Mouse (Mus musculus) forebrain, embryonic 15.5 days (tissue): ENCODE measurements around the gene Utp11. TPM values are rescaled to one million over a fixed set of nuclear protein-coding genes. Genes with fewer than 3 reads are reported as not detected.
"Not testable (repeated sequence)": the region's sequence is repeated elsewhere in the genome, so short reads cannot be mapped to it uniquely, and the experiment has no call there.

Experiments used
- ATAC-seq: fragments of 200-750 bp; cut with Nextera tagmentation; replicated peaks from 2 replicates; pipeline ENCODE4 v1.8.0; 2017; ENCODE audit warnings: mild to moderate bottlenecking, moderate TSS enrichment, moderate library complexity
- H3K27ac ChIP-seq: fragments of 300-500 bp; sonication (generic); replicated peaks from 2 replicates; pipeline ENCODE4 v1.5.1; 2015; ENCODE audit warnings: mild to moderate bottlenecking, inconsistent platforms
- H3K27me3 ChIP-seq: fragments of 300-500 bp; sonication (generic); 2 replicates; pipeline ENCODE4 v1.6.1; 2015; ENCODE audit warnings: inconsistent platforms
- H3K36me3 ChIP-seq: fragments of 300-500 bp; sonication (generic); 2 replicates; pipeline ENCODE4 v1.6.1; 2015; ENCODE audit warnings: mild to moderate bottlenecking, inconsistent platforms
- H3K4me1 ChIP-seq: fragments of 300-500 bp; sonication (generic); 2 replicates; pipeline ENCODE4 v1.6.1; 2015; ENCODE audit warnings: inconsistent platforms
- H3K4me2 ChIP-seq: fragments of 300-500 bp; sonication (generic); replicated peaks from 2 replicates; pipeline ENCODE4 v1.6.1; 2015; ENCODE audit warnings: mild to moderate bottlenecking, inconsistent platforms
- H3K4me3 ChIP-seq: fragments of 300-500 bp; sonication (generic); 2 replicates; pipeline ENCODE4 v1.5.1; 2015; ENCODE audit warnings: mild to moderate bottlenecking, inconsistent platforms
- H3K9ac ChIP-seq: fragments of 300-500 bp; sonication (generic); replicated peaks from 2 replicates; pipeline ENCODE4 v1.6.1; 2015; ENCODE audit warnings: mild to moderate bottlenecking, inconsistent platforms
- H3K9me3 ChIP-seq: fragments of 300-500 bp; sonication (generic); 2 replicates; pipeline ENCODE4 v1.6.1; 2016; ENCODE audit warnings: inconsistent platforms
- WGBS: fragments of 180-500 bp; shearing (Covaris S2); methylation state at CpG from one replicate; pipeline ENCODE4 v1.1.7; 2015; ENCODE audit warnings: mixed read lengths; 5-methylcytosine and 5-hydroxymethylcytosine counted together
- polyA plus RNA-seq: library from polyadenylated mRNA; unstranded; fragments of >200 nt; fragmentation: Nextera tagmentation; extraction: Ambion mirVana; gene quantifications from 2 replicates; pipeline ENCODE4 v1.2.1, GENCODE M21; 2015

The Utp11 gene
- 44.4 and 46.0 TPM in 2 replicates for polyA plus RNA-seq

DNA sequence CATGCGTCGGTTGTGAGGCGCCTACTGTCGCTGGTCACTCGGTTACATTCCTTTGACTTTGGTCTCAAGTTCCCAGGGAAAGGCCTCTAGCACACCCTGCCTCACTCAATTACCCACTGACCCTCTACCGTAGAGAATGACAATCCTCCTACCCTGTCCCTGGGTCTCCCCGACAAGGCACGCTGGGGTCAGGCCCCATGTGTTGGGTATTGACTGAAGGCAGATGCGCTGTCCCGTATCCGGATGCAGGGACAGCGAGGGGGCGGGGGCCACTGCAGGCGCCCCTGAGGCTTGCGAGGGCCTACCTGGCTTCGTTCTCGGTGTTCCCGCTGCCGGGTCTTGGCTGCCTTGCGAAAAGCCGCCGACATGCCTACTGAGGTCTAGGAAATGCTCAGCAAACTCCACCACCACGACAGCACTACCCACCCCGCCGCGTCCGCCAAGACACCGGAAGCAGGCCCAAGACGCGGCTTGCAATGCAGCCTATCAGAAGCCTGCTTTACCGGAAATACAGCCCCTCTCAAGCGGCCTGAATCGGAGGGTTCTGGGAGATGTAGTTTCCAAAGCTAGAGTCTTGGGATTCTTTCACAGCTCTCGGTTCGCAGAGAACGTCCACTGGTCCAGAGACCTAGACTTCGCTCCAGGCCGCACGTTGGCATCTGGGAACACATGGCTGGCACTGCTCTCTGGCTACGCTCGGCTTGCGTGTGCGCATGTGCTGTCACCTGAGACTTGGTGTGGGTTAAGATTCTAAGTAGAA lies at the start of gene Utp11:
TSS of gene Utp11 (minus strand) at position 466 of the 760 bp plus-strand sequence.
- peaks cover 28% of the 10 kb centered on the region for H3K4me1 ChIP-seq
- H3K27ac ChIP-seq, result peak within 1 kb of the TSS; percentile 67
- no peaks in the 10 kb centered on the region for H3K9me3 ChIP-seq
- ATAC-seq, result peak; percentile 99
- H3K4me2 ChIP-seq, result peak within 1 kb of the TSS; percentile 61
- H3K9ac ChIP-seq, result peak within 1 kb of the TSS; percentile 91
- peaks cover 6% of the 10 kb centered on the region for H3K27me3 ChIP-seq
- peaks cover 3% of the 10 kb centered on the region; the same call in 1 of the 2 replicates for H3K36me3 ChIP-seq
- under 1% methylated on average over 43 of the region's 43 CpGs for WGBS
- peak within 1 kb of the TSS; percentile 94 for H3K4me3 ChIP-seq

DNA sequence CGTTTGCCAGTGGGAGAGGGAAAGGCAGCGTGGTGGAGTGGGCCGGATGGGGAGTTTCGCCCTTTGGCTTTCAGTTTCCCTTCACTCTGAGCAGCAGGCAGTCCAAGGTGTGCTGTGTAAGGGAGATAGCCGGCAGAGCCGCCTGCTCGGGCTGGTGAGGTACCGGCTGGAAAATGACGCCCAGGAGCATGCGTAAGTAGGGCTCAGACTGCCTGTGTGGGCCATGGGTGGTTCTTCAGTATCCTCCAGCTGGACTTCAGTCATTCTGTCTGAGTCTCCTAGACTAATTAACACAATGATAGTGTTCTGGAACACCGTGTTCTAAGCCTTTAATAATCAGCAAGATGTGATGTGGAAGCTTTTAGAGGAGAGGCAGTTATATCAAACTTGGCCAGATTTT lies 49.4 kb upstream of the Utp11 start:
- no peak overlapping the region for H3K27ac ChIP-seq
- peaks cover 15% of the 10 kb centered on the region for H3K4me1 ChIP-seq
- no peaks in the 10 kb centered on the region for H3K27me3 ChIP-seq
- WGBS, result 86% methylated on average over 11 of the region's 11 CpGs
- H3K4me3 ChIP-seq, result 0 out of 2 replicates have a peak overlapping the region, but pooled peaks have one; percentile 61
- no peak for ATAC-seq
- H3K36me3 ChIP-seq, result peaks cover 11% of the 10 kb centered on the region
- H3K4me2 ChIP-seq, result no peak overlapping the region
- H3K9me3 ChIP-seq, result no peaks in the 10 kb centered on the region
- H3K9ac ChIP-seq, result no peak overlapping the region

- Histone ChIP-seq H3K27me3 (no peaks in the 10 kb centered on the region), H3K27ac (no peak within 1 kb of the TSS), H3K9ac (peak within 1 kb of the TSS; percentile 69), H3K4me1 (peaks cover 15% of the 10 kb centered on the region), H3K36me3 (peaks cover 6% of the 10 kb centered on the region), H3K4me2 (peak within 1 kb of the TSS; percentile 53), H3K9me3 (no peaks in the 10 kb centered on the region), H3K4me3 (peak within 1 kb of the TSS; percentile 61)
- WGBS, result 15% methylated on average over 25 of the region's 25 CpGs
- peak; percentile 93 for ATAC-seq
These were observed 48.3 kb upstream of the Utp11 start, which contains the start of gene Inpp5b for GRCm38 (mm10) chr4:124741376-124742343. Gene Inpp5b (plus strand): TSS chr4:124741850.

- no peak overlapping the region for H3K9ac ChIP-seq
- H3K4me3 ChIP-seq, result no peak overlapping the region
- no peaks in the 10 kb centered on the region; the same call in 1 of the 2 replicates for H3K36me3 ChIP-seq
- H3K27me3 ChIP-seq, result no peaks in the 10 kb centered on the region
- ATAC-seq, result no peak
- 85% methylated on average over 1 of the region's 1 CpGs for WGBS
- H3K27ac ChIP-seq, result no peak overlapping the region
- H3K9me3 ChIP-seq, result no peaks in the 10 kb centered on the region
- no peak overlapping the region for H3K4me2 ChIP-seq
- H3K4me1 ChIP-seq, result peaks cover 15% of the 10 kb centered on the region
These were observed 45.4 kb upstream of the Utp11 start for GRCm38 (mm10) chr4:124738783-124739182.

GRCm38 (mm10) chr4:124738013-124738412 lies 44.6 kb upstream of the Utp11 start:
- no peak overlapping the region for H3K4me2 ChIP-seq
- no peak overlapping the region for H3K27ac ChIP-seq
- H3K9ac ChIP-seq, result no peak overlapping the region
- no peak overlapping the region for H3K4me3 ChIP-seq
- peaks cover 15% of the 10 kb centered on the region for H3K4me1 ChIP-seq
- ATAC-seq, result no peak
- 62% methylated on average over 4 of the region's 4 CpGs for WGBS
- H3K36me3 ChIP-seq, result peaks cover 7% of the 10 kb centered on the region
- H3K9me3 ChIP-seq, result no peaks in the 10 kb centered on the region
- H3K27me3 ChIP-seq, result no peaks in the 10 kb centered on the region

DNA sequence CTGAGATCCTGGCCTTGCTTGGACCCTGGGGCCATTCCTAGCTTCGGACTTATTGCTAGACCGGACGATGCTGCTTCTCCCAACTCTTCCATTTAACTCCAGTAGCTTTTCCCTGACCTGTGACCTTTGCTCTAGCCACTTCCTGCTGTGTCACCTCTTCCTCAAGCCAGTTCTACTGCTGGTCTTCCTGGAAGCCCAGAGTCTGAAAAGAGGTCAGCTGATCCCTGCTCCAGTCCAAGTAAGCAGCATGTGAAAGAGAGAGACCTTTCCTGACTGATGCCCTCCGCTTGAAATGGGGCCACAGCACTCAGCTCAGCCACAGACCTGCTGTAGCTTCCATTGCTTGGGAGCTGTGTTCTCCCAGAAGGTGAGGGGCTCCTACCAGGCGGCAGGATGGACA lies 44.1 kb upstream of the Utp11 start:
- Histone ChIP-seq H3K4me2 (no peak overlapping the region), H3K4me3 (no peak overlapping the region), H3K27ac (no peak overlapping the region), H3K4me1 (peaks cover 11% of the 10 kb centered on the region), H3K36me3 (peaks cover 12% of the 10 kb centered on the region), H3K9ac (no peak overlapping the region), H3K9me3 (no peaks in the 10 kb centered on the region), H3K27me3 (no peaks in the 10 kb centered on the region)
- 86% methylated on average over 5 of the region's 5 CpGs for WGBS
- no peak for ATAC-seq

GRCm38 (mm10) chr4:124736952-124737351 lies 43.6 kb upstream of the Utp11 start:
- Histone ChIP-seq H3K27ac (0 out of 2 replicates have a peak overlapping the region, but pooled peaks have one; percentile 8), H3K4me1 (peaks cover 5% of the 10 kb centered on the region), H3K9ac (no peak overlapping the region), H3K27me3 (no peaks in the 10 kb centered on the region), H3K9me3 (no peaks in the 10 kb centered on the region), H3K4me3 (no peak overlapping the region), H3K36me3 (peaks cover 17% of the 10 kb centered on the region), H3K4me2 (no peak overlapping the region)
- no peak for ATAC-seq
- 63% methylated on average over 2 of the region's 2 CpGs for WGBS

DNA sequence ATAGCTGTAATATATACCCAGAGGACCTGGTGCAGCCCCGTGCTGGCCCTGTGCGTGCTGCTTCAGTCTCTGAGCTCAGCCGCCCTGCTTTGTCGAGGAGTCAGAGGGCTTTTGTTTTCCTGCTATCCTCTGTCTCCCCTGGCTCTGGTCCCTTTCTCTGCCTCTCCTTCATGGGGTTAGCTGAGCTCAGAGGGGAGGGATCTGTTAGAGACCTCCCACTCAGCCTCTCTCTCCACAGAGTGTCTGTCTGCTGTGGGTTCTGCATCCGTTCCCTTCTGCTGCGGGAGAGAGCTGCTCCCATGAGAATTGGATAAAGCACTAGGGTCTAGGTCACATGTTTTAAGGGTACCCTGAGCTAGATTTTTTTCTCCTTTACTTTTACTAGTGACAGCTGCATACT lies 32.7 kb upstream of the Utp11 start:
- Histone ChIP-seq H3K4me1 (no peaks in the 10 kb centered on the region), H3K27me3 (no peaks in the 10 kb centered on the region), H3K36me3 (peaks cover 96% of the 10 kb centered on the region), H3K9ac (no peak overlapping the region), H3K9me3 (no peaks in the 10 kb centered on the region), H3K27ac (no peak overlapping the region), H3K4me3 (no peak overlapping the region), H3K4me2 (no peak overlapping the region)
- WGBS, result 83% methylated on average over 6 of the region's 6 CpGs
- no peak for ATAC-seq

DNA sequence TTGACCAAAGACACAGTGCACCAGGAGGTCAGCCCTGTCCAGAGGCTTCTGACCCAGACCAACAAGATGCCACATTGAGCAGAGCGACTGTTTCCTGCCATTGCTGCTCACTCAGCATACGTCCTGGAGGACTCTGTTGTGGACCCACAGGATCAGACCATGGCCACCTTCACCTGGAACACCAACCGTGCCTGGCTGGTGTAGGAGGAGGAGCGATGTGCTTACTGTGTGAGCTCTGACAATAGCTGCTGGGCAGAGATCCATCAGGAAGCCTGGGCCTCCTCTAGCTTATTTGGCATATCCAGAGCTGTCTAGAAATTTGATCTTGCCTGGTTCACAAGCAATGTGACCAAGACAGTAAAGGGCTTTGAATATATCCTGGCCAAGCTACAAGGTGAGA lies 25.7 kb upstream of the Utp11 start:
- Histone ChIP-seq H3K27ac (no peak overlapping the region), H3K27me3 (no peaks in the 10 kb centered on the region), H3K4me3 (no peak overlapping the region), H3K9ac (no peak overlapping the region), H3K36me3 (peaks cover 72% of the 10 kb centered on the region), H3K4me2 (no peak overlapping the region), H3K4me1 (peaks cover 17% of the 10 kb centered on the region), H3K9me3 (no peaks in the 10 kb centered on the region)
- ATAC-seq, result no peak
- 95% methylated on average over 4 of the region's 4 CpGs for WGBS

- ATAC-seq, result peak; percentile 96
- Histone ChIP-seq H3K27ac (peak within 1 kb of the TSS; percentile 81), H3K4me2 (peak within 1 kb of the TSS; percentile 94), H3K9me3 (no peaks in the 10 kb centered on the region), H3K36me3 (peaks cover 33% of the 10 kb centered on the region), H3K4me3 (peak within 1 kb of the TSS; percentile 91), H3K4me1 (peaks cover 17% of the 10 kb centered on the region), H3K9ac (peak within 1 kb of the TSS; percentile 96), H3K27me3 (peaks cover 6% of the 10 kb centered on the region; the same call in 1 of the 2 replicates)
- WGBS, result under 1% methylated on average over 57 of the region's 57 CpGs
These were observed 21.4 kb upstream of the Utp11 start, which contains the start of gene Sf3a3 for GRCm38 (mm10) chr4:124714545-124715481. Gene Sf3a3 (plus strand): TSS chr4:124714776.

DNA sequence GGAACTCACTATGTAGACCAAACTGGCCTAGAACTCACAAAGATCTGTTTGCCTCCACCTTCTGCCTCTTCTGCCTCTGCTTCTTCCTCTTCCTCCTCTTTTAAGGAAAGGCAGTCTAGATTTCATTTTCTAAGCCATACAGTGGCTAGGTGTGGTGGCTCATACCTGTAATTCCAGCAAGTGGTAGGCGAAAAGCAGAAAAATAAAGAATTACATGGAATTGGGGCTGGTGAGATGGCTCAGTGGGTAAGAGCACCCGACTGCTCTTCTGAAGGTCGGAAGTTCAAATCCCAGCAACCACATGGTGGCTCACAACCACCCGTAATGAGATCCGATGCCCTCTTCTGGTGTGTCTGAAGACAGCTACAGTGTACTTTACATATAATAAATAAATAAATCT lies 20.4 kb upstream of the Utp11 start:
- 72% methylated on average over 5 of the region's 5 CpGs for WGBS
- Histone ChIP-seq H3K36me3 (peaks cover 23% of the 10 kb centered on the region), H3K4me1 (peaks cover 21% of the 10 kb centered on the region), H3K27me3 (peaks cover 12% of the 10 kb centered on the region; the same call in 1 of the 2 replicates)
- H3K4me3 ChIP-seq, H3K27ac ChIP-seq, ATAC-seq, H3K4me2 ChIP-seq, H3K9ac ChIP-seq, H3K9me3 ChIP-seq: not testable (repeated sequence)
